Mouse (Mus musculus) urinary bladder, postnatal 10 days (tissue): ENCODE measurements at regions not wholly inside any gene's neighbourhood (a gene's known extent, or its start where the extent isn't known, plus 50 kb on each side); places are given as distances from the start of the nearest gene placed in this dataset.

ENCODE experiments used
- DNase-seq: peaks from one replicate; pipeline ENCODE4 v3.0.0; 2022; ENCODE audit warnings: low spot score

GRCm38 (mm10) chr13:32649982-32650381 is 133.8 kb downstream of the Mylk4 start:
- no peak for DNase-seq

DNA sequence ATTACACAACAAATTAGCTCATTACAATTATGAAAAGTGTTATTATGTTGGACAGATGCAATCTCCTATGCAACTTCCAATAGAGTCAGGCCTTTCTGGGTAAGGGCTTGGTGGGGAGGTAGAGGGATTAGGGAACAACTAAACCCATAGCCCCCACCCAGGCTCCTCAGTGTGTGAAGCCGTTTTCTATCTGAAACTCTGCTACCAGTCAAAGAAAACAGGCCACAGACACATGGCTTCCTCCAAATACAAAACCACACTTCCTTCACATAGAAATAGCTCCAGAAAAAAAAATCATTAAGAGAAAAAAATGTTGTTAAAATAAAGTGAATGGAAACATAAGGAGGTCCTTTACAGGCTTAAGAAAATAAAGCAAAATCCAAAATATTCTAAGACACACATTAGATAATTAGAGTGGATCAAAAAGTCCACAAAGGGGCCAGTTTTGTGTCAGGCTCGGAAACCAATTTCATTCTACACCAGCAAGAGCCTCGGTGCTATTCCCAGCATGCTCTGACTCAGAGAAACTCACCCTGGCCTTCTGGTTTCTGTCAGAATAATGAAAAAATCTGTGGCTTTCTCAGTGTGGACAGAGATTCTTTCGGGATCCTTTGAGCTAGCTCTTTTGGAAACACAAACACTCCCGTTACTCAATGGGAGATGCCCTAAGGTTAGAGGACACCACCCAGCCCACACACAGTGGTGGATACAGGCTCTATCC is 140.6 kb downstream of the Mylk4 start:
- DNase-seq, result no peak

DNA sequence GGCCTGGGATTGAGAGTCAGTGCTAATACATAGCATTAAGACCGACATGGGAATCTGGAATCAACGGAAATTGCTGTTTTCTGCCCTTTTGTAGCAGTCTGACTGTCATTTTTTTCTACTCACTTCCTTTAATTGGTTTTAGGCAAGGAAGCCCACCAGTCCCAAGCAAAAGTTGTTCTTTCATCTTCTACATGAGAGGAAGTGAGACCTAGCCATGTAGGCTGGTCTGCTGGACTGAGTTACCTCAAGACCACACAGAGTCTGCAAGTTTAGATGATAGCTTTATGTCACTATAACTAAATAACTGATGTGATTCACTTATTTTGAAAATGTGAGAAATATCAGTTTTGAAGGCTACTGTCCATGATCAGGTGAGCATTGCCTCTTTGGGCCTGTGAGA is 142.8 kb downstream of the Mylk4 start:
- no peak for DNase-seq

- no peak for DNase-seq
Measured at GRCm38 (mm10) chr13:32630122-32630732, 153.5 kb downstream of the Mylk4 start.

DNA sequence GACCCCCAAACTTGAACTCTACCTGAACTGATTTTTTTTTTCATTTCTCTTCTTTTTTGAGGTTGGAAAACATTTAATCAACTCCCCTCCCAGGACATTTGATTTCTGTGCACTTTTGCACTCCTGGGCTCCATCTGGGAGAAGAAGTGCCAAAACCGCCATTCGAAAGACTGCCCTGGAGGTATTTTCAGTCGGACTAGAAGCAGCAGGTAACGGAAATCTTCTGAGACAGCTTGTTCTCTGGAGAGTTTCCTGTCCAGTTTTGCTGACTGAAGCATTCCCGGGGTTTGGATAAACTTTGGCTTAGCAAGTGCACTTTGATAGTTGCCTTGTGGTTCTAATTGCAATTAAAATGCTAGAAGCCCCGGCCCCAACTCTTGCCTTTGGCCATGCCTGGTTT is 169.8 kb downstream of the Mylk4 start:
- no peak for DNase-seq

DNA sequence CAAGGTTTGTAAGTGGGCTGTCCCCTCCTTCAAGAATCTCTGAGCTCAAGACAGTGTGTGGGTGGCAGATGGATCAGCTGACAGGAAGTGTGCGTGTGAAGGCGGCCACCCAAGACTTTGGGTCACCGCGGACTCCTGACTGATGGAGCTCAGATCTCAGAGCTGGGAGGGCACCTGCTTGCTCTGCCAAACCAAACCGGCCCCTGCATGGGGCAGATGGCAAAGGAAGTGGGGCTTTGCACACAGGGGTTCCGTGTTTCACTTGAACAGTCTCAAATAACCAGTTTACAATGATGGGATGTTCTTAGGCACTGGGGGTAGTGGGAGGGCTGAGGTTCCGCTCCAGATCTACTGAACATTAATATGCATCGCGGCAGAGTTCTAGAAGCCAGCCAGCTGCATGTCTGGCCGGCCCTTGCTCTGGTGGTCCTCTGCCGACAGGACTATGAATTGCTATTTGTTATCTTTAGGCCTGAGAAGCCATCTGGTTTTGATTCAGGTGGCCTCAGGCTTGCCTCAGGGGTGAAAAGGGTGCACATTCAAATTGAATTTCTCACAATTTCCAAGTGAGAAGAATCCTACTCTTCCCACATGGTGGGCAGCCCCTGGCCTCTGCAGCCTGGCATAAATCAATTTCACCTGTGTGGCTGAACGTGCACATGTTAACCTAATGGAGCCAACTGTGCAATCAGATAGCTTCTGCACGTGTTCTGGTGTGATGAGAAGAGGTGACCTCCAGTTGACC is 172.0 kb downstream of the Mylk4 start:
- no peak for DNase-seq

GRCm38 (mm10) chr13:32610970-32611369 is 172.8 kb downstream of the Mylk4 start:
- DNase-seq, result no peak

GRCm38 (mm10) chr13:32608413-32608812 is 175.3 kb downstream of the Mylk4 start:
- no peak for DNase-seq

DNA sequence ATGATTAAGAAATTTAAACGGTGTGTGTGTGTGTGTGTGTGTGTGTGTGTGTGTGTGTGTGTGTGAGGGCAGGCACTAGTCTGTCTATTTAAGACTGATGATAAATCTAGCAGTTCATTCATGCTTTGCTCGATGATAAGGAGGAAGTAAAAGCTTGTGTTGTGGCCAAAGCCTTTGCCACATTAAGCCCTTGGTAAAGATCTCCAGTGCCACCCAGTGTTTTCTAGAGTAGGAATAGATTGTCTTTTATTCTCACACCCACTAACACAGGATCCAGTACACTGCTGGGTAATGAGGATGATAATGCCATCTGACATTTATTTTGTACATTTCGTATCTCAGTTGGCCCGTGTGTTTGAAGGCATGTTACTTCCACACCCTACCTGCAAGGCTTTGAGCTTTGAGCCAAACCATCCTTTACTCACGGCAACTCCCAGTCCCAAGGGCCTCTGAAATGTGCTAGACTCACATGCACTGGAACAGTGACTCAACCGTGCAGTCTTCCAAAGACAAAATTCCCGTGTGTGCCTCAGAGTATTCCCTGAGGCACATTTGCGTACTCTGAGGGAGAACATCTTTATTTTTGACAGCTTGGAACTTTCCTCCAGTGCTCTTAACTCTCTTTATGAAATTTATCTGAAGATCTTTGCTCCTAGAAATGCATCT is 179.7 kb downstream of the Mylk4 start:
- no peak for DNase-seq

- no peak for DNase-seq
Measured at GRCm38 (mm10) chr13:32601315-32601714, 182.4 kb downstream of the Mylk4 start.

GRCm38 (mm10) chr13:32593611-32594010 is 190.1 kb downstream of the Mylk4 start:
- DNase-seq, result no peak

DNA sequence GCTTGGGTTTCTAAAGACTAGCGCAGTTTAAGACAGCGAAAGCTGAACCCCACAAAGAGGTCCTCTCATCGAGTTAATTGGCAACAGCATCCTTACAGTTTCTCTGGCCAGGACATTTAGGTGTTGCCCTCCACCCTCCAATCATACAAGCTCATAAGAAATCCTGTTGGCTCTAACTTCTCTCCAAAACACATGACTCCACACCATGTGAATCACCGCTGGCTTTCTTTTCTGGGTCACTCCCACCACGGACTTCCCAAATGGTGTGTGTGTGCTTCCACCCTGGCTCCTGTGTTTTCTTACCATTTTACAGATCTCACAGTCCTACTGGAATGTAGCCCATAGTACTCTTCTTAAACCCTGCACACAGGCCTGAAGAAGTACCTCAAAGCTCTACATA is 190.6 kb downstream of the Mylk4 start:
- no peak for DNase-seq

GRCm38 (mm10) chr13:32581598-32581997 is 202.2 kb downstream of the Mylk4 start:
- no peak for DNase-seq

- no peak for DNase-seq
Measured at GRCm38 (mm10) chr13:32567850-32568249, 215.9 kb downstream of the Mylk4 start.

DNA sequence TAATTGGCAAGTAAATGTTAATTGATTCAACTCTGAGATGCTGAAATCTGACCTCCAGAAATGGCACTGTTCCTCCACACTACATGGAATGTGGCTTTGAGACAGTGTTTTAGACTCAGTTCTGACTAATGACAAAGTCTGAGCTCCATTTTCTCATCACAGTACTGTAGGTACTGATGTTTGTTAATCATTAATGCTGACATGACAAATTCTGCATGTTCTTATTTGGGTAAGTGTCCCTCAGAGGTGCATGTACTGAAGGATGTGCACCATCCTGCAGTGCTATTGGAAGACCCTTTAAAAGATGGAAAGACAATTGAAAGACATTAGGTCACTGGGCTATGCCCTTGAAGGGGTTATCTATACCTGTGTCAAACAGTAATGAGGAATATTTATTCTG is 222.1 kb upstream of the Gmds start:
- no peak for DNase-seq

- DNase-seq, result no peak
Measured at GRCm38 (mm10) chr13:32556396-32556795, 217.9 kb upstream of the Gmds start.

GRCm38 (mm10) chr13:32555064-32555463 is 216.5 kb upstream of the Gmds start:
- no peak for DNase-seq

- DNase-seq, result no peak
Measured at GRCm38 (mm10) chr13:32554601-32555000, 216.1 kb upstream of the Gmds start.

GRCm38 (mm10) chr13:32553136-32553535 is 214.6 kb upstream of the Gmds start:
- DNase-seq, result no peak

- DNase-seq, result no peak
Measured at GRCm38 (mm10) chr13:32550113-32550512, 211.6 kb upstream of the Gmds start.

- no peak for DNase-seq
Measured at GRCm38 (mm10) chr13:32547126-32547525, 208.6 kb upstream of the Gmds start.

DNA sequence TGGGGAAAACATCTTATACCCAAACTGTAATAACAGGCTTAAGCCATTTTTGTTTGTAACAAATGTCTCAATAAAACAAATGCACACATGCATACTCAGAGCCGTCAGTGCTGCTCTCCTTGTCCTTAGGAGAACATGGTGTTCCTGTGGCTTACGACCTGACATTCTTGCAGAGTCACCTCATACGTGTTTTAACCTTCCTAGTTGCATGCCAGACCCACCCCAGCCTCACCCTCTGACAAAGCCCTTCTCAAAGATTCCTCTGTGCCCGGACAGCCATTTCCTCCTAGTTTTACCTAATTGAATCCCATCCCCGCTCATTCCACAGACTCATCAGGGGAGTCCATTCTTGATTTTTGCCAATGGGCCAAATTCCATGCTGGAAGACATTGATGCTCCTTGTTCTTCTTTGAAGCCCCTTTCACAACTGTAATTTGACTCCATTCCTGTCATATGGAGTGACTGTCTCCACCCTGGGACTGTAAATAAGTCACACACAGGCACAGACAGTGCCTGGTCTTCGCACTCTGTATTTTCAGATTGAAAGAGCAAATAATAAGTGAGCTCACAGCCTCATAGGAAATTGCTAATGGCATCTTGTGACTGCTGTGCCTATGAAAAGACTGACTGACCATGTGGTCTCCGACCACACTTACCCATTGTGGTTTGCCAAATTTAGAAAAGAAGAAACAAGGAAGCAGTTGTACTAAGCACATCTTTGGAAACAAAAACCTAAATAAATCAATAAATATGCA is 206.6 kb upstream of the Gmds start:
- no peak for DNase-seq
